Mouse (Mus musculus): ENCODE measurements at regions not wholly inside any gene's neighbourhood (a gene's known extent, or its start where the extent isn't known, plus 50 kb on each side); places are given as distances from the start of the nearest gene placed in this dataset.

DNA sequence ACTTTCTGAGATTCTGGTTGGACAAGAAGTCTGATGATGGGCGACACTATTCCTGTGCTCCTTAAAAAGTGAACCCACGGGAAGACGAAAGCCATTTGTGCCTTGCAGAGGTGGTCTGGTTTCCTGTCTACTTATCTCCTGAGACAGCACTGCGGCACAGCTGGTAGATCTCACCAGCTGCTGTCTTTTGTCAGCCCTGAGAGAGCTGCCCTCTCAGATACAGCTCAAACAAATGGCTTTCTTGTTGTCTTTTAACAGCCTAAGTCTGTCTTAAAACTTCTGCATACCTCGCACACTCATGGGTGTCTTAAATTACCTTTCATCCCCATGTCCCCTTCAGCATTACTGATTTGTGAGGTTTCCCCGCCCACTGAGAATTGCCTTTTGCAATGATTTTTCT, 147.2 kb upstream of the Plcxd3 start:
- TF ChIP-seq ZC3H11A (IDR thresholded peaks at IDR 0.05; ENCODE audit: borderline replicate concordance, low read depth, low read length) = no peak
- no peak for TF ChIP-seq MAFK (IDR thresholded peaks at IDR 0.05; ENCODE audit: insufficient read depth, low read depth, low read length)
- TF ChIP-seq HCFC1 (IDR thresholded peaks at IDR 0.05; ENCODE audit: borderline replicate concordance, insufficient read depth, low read length) = no peak

All from ES-E14 (cell line).